Comparison of ENCODE assay signal across 15 mouse cellular contexts in genomic region chr4:53526446-53526845, GRCm38 (mm10).
"Had no signal": no experiment of that assay in that cellular context is flagged by ENCODE, and none has a peak within 500 bp of the region (broad histone marks: within the 10 kb centered on the region; RNA-seq: fewer than 3 reads in every experiment).

No protein-coding gene starts in this region.

- H3K36me3 ChIP-seq: limb, embryonic 10.5 days; liver, embryonic 15.5 days; midbrain, embryonic 10.5 days had no signal

- H3K9ac ChIP-seq: liver, embryonic 15.5 days had no signal

- DNase-seq: kidney, adult 8-10 months; kidney, postnatal 25 days; layer of hippocampus, adult 9-11 months; lung, adult 2 months; lung, postnatal 36 days; right cerebral cortex, postnatal 4 days; spleen, adult 18-20 months; thymus, postnatal 36 days had no signal

- H3K4me3 ChIP-seq: limb, embryonic 10.5 days; liver, embryonic 15.5 days; midbrain, embryonic 10.5 days had no signal

- H3K27ac ChIP-seq: limb, embryonic 10.5 days; liver, embryonic 15.5 days; midbrain, embryonic 10.5 days had no signal

- H3K27me3 ChIP-seq: liver, embryonic 15.5 days had no signal

- ATAC-seq: intestine, postnatal 0 days; lung, postnatal 0 days; midbrain, embryonic 16.5 days had no signal

- H3K4me2 ChIP-seq: liver, embryonic 11.5 days; liver, embryonic 15.5 days had no signal

- H3K9me3 ChIP-seq: limb, embryonic 10.5 days; liver, embryonic 15.5 days; midbrain, embryonic 10.5 days had no signal

- H3K4me1 ChIP-seq: limb, embryonic 10.5 days; liver, embryonic 15.5 days had no signal
